Mouse (Mus musculus): ENCODE data around the gene Rcc1.

Rcc1 gene

GRCm38 (mm10) chr4:132354571-132354970 is 1.2 kb upstream of the Rcc1 start:
- no peak for DNase-seq

GRCm38 (mm10) chr4:132352739-132353138 is 666 bp downstream of the Rcc1 start:
- no peak for DNase-seq

- DNase-seq: no peak
Observed at GRCm38 (mm10) chr4:132351401-132351800, 2.0 kb downstream of the Rcc1 start.

GRCm38 (mm10) chr4:132350854-132351253 is 2.6 kb downstream of the Rcc1 start:
- no peak for DNase-seq

- DNase-seq: no peak
Observed at GRCm38 (mm10) chr4:132350123-132350740, 3.2 kb downstream of the Rcc1 start.

GRCm38 (mm10) chr4:132349495-132350122 is 3.8 kb downstream of the Rcc1 start:
- no peak for DNase-seq

- no peak for DNase-seq
Observed at GRCm38 (mm10) chr4:132346661-132347060, 6.7 kb downstream of the Rcc1 start.

GRCm38 (mm10) chr4:132346261-132346660 is 7.1 kb downstream of the Rcc1 start:
- DNase-seq: no peak

GRCm38 (mm10) chr4:132345843-132346212 is 7.6 kb downstream of the Rcc1 start:
- no peak for DNase-seq

GRCm38 (mm10) chr4:132345135-132345842 is 8.1 kb downstream of the Rcc1 start:
- DNase-seq: peak; percentile 95

- no peak for DNase-seq
Observed at GRCm38 (mm10) chr4:132344403-132345134, 8.8 kb downstream of the Rcc1 start.

- no peak for DNase-seq
Observed at GRCm38 (mm10) chr4:132341451-132341850, 12.0 kb downstream of the Rcc1 start.

- DNase-seq: peak; percentile 40
Observed at GRCm38 (mm10) chr4:132338943-132339342, 14.5 kb downstream of the Rcc1 start.

- no peak for DNase-seq
Observed at GRCm38 (mm10) chr4:132332880-132333279, 20.5 kb downstream of the Rcc1 start.

- no peak for DNase-seq
Observed at GRCm38 (mm10) chr4:132331960-132332359, 21.4 kb downstream of the Rcc1 start.

GRCm38 (mm10) chr4:132329835-132330354 is 23.5 kb downstream of the Rcc1 start:
- no peak for DNase-seq

GRCm38 (mm10) chr4:132329115-132329834 is 24.1 kb downstream of the Rcc1 start, which contains the start of gene Trnau1ap:
Gene Trnau1ap (minus strand): TSS chr4:132329538.
- peak; percentile 83 for DNase-seq

- DNase-seq: no peak
Observed at GRCm38 (mm10) chr4:132328391-132328982, 24.9 kb downstream of the Rcc1 start.

- no peak for DNase-seq
Observed at GRCm38 (mm10) chr4:132326481-132326880, 26.9 kb downstream of the Rcc1 start.

GRCm38 (mm10) chr4:132315711-132316110 is 37.7 kb downstream of the Rcc1 start:
- no peak for DNase-seq

- no peak for DNase-seq
Observed at GRCm38 (mm10) chr4:132312627-132313026, 40.8 kb downstream of the Rcc1 start.

GRCm38 (mm10) chr4:132311801-132312200 is 41.6 kb downstream of the Rcc1 start:
- no peak for DNase-seq

Measured in right cerebral cortex, postnatal 14 days (tissue).